8 mouse cellular contexts compared by ENCODE assay signal in the genomic region with DNA sequence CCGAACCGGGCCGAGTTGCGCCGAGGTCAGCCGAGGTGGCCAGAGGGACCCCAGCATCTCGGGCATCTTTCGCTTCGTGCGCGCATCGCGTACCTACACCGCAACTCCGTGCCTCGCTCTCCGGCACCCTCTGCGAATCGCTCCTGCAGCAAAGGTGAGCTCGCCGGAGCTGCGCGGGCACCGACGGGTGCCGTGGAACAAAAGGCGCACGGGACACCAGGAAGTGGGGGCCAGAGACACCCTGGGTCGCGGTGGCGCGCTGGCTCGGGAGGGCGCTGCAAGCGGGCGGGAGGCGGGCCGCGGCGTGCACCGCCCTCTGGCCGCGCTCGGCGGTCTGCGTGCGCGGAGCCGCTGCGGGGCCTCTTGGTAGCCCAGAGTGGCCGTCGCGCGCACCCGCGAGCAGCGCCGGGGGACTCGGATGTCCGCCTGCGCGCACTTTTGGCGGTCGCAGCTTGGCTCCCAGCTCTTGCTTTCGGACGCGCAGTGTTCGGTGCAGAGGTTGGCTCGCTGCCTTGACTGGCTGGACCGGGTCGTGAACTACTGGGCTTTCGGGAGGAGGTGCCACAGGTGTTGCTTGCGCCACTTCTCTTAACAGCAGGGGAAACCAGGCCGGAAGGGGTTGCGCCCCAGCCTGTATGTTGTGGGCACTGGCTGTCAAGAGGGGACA. TPM values are rescaled to one million over a fixed set of nuclear protein-coding genes. Genes with fewer than 3 reads are reported as not detected.
DNase-seq lines count a peak whose midpoint lies in the region; ATAC-seq and TF ChIP-seq lines count a peak whose summit lies in the region.

No protein-coding gene starts in this region.

- no peak for TF ChIP-seq CTCF in brain, embryonic 14.5 days (IDR thresholded peaks at IDR 0.05; ENCODE audit: borderline replicate concordance, extremely low read depth, insufficient read depth, insufficient read length)

- peak overlapping the region; percentile 63 for H3K4me3 ChIP-seq in forebrain, embryonic 14.5 days (ENCODE audit: low read depth, low read length)

- H3K27ac ChIP-seq in forebrain, embryonic 14.5 days (ENCODE audit: low read depth, low read length): peak overlapping the region; percentile 21; the same call in 1 of the 2 replicates

- no peak for TF ChIP-seq POLR2A in brain, embryonic 14.5 days (IDR thresholded peaks at IDR 0.05; ENCODE audit: borderline replicate concordance, extremely low read depth, insufficient read depth, insufficient read length, poor library complexity, severe bottlenecking)

- peak; percentile 48 for DNase-seq in ES-CJ7 (ENCODE audit: low read depth, low spot score)
- peak; percentile 72 for DNase-seq in brain, embryonic 14.5 days (ENCODE audit: low read depth)
- peak; percentile 67 for DNase-seq in forebrain, embryonic 14.5 days (ENCODE audit: low spot score)
- peak; percentile 85 for DNase-seq in heart, postnatal 4 days
- DNase-seq in layer of hippocampus, adult 9-11 months: peak; percentile 61
- peak; percentile 79 for DNase-seq in lung, postnatal 14 days
- peak; percentile 89 for DNase-seq in retina, postnatal 1 day
- peak; percentile 71 to 83 for DNase-seq in thymus, postnatal 36 days

- no peaks in the 10 kb centered on the region; the same call in 1 of the 2 replicates for H3K4me1 ChIP-seq in forebrain, embryonic 14.5 days (ENCODE audit: control insufficient read depth, insufficient read depth, low read length)

- peak overlapping the region; percentile 69 for H3K9ac ChIP-seq in forebrain, embryonic 14.5 days (ENCODE audit: low read length)

- H3K4me2 ChIP-seq in forebrain, embryonic 14.5 days (ENCODE audit: low read length): peak overlapping the region; percentile 99

- H3K36me3 ChIP-seq in forebrain, embryonic 14.5 days (ENCODE audit: control insufficient read depth, insufficient read depth, low read length): no peaks in the 10 kb centered on the region

- 0 out of 2 replicates have a peak, but pooled peaks cover 3% of the 10 kb centered on the region for H3K27me3 ChIP-seq in forebrain, embryonic 14.5 days (replicated peaks; ENCODE audit: control insufficient read depth, insufficient read depth, low read length)

- no peaks in the 10 kb centered on the region for H3K9me3 ChIP-seq in forebrain, embryonic 14.5 days (replicated peaks; ENCODE audit: control insufficient read depth, low read length)

- ATAC-seq in forebrain, embryonic 14.5 days: peak; percentile 85

- under 1% methylated on average over 74 of the region's 75 CpGs for WGBS in forebrain, embryonic 14.5 days

RNA-seq across cellular contexts. Expression of gene Irf1, which starts 0.4 kb away (rescaled TPM):
- 2.7 and 3.4 TPM in 2 replicates for polyA plus RNA-seq in brain, embryonic 14.5 days (2012; rRNA removed)
- polyA plus RNA-seq in forebrain, embryonic 14.5 days (2014; fragmentation: Nextera tagmentation; extraction: Ambion mirVana): 3.0 and 3.8 TPM in 2 replicates
- 10 to 100 TPM; 11.8 to 12.2 TPM for total RNA-seq in heart, postnatal 4 days (2021)

RNA-seq across cellular contexts. Expression of gene Gm17334, which starts 2.7 kb away (rescaled TPM):
- 0.13 TPM in 1 of 2 replicates, not detected in the other for polyA plus RNA-seq in brain, embryonic 14.5 days (2012; rRNA removed)
- not detected in 2 replicates for polyA plus RNA-seq in forebrain, embryonic 14.5 days (2014; fragmentation: Nextera tagmentation; extraction: Ambion mirVana)
- total RNA-seq in heart, postnatal 4 days (2021): not detected

RNA-seq across cellular contexts. Expression of gene Il5, which starts 49.7 kb away (rescaled TPM):
- 0.08 TPM in 1 of 2 replicates, not detected in the other for polyA plus RNA-seq in brain, embryonic 14.5 days (2012; rRNA removed)
- not detected in 2 replicates for polyA plus RNA-seq in forebrain, embryonic 14.5 days (2014; fragmentation: Nextera tagmentation; extraction: Ambion mirVana)
- not detected for total RNA-seq in heart, postnatal 4 days (2021)

Comparison
In these comparisons a context has a peak if more than half of its experiments do, and no peak if none do; other contexts are left out.
1. Peak in every context shown above with its lines: DNase-seq, ATAC-seq, H3K4me3 ChIP-seq and H3K27ac ChIP-seq.